Mouse (Mus musculus) E14TG2a.4 (cell line): Measurements from ENCODE around the gene Poln.

ENCODE experiments used
- CTCF ChIP-seq: conservative IDR thresholded peaks from 2 replicates; pipeline ENCODE4 v1.5.1; 2014; ENCODE audit warnings: low read length
- NANOG ChIP-seq: IDR thresholded peaks from 2 replicates; pipeline ENCODE4 v1.6.1; 2014; ENCODE audit warnings: borderline replicate concordance, low read length, mixed read lengths
- POU5F1 ChIP-seq: IDR thresholded peaks from 2 replicates; pipeline ENCODE4 v1.6.1; 2014; ENCODE audit warnings: low read length, borderline replicate concordance

GRCm38 (mm10) chr5:34189521-34189920 lies 20.3 kb upstream of the Poln start:
- TF ChIP-seq NANOG: no peak
- no peak for TF ChIP-seq CTCF
- no peak for TF ChIP-seq POU5F1
